ENCODE assay signal across 9 mouse cellular contexts in genomic region chr7:70633577-70633976, GRCm38 (mm10).
DNase-seq lines count a peak whose midpoint lies in the region; ATAC-seq and TF ChIP-seq lines count a peak whose summit lies in the region.
"Had no signal": no experiment of that assay in that cellular context is flagged by ENCODE, and none has a peak within 500 bp of the region (broad histone marks: within the 10 kb centered on the region; RNA-seq: fewer than 3 reads in every experiment).

No protein-coding gene starts in this region.

- peak; percentile 12 to 20 for DNase-seq in left cerebral cortex, adult 18-20 months (ENCODE audit: low spot score in 2 of 2)
- DNase-seq in left cerebral cortex, postnatal 36 days (ENCODE audit: low spot score in 2 of 2), result no peak
- no peak for DNase-seq in hindbrain, embryonic 14.5 days (ENCODE audit: low spot score)
- peak; percentile 16 for DNase-seq in midbrain, postnatal 0 days (ENCODE audit: low spot score)
- no peak for DNase-seq in urinary bladder, postnatal 36 days (ENCODE audit: low spot score in 2 of 2)
- no peak for DNase-seq in lung, postnatal 14 days
- no peak for DNase-seq in lung, adult 2 months

- H3K36me3 ChIP-seq in embryonic facial prominence, embryonic 12.5 days, result no peaks in the 10 kb centered on the region
- no peaks in the 10 kb centered on the region for H3K36me3 ChIP-seq in hindbrain, embryonic 14.5 days (replicated peaks; ENCODE audit: control insufficient read depth, insufficient read depth)
- no peaks in the 10 kb centered on the region for H3K36me3 ChIP-seq in midbrain, postnatal 0 days (ENCODE audit: insufficient read depth, low read length)
- H3K36me3 ChIP-seq: neural tube, embryonic 12.5 days had no signal

- TF ChIP-seq POLR2A in lung, adult 2 months (IDR thresholded peaks at IDR 0.05; ENCODE audit: borderline replicate concordance, extremely low read depth, low read depth, low read length), result no peak

- no peak for ATAC-seq in embryonic facial prominence, embryonic 12.5 days (ENCODE audit: insufficient number of reproducible peaks, insufficient read depth, low FRiP score, low TSS enrichment)
- no peak for ATAC-seq in hindbrain, embryonic 14.5 days (ENCODE audit: low FRiP score)
- ATAC-seq in midbrain, postnatal 0 days (ENCODE audit: low FRiP score), result no peak

- peaks cover 12% of the 10 kb centered on the region; the same call in 1 of the 2 replicates for H3K4me1 ChIP-seq in embryonic facial prominence, embryonic 12.5 days
- no peaks in the 10 kb centered on the region for H3K4me1 ChIP-seq in hindbrain, embryonic 14.5 days (replicated peaks; ENCODE audit: control insufficient read depth, insufficient read depth, low read length)
- no peaks in the 10 kb centered on the region for H3K4me1 ChIP-seq in midbrain, postnatal 0 days (ENCODE audit: insufficient read depth, low read length)
- H3K4me1 ChIP-seq in lung, adult 2 months (ENCODE audit: control insufficient read depth, insufficient read depth, low read length), result no peaks in the 10 kb centered on the region

- H3K9ac ChIP-seq in embryonic facial prominence, embryonic 12.5 days, result no peak overlapping the region
- H3K9ac ChIP-seq in hindbrain, embryonic 14.5 days, result no peak overlapping the region
- H3K9ac ChIP-seq in midbrain, postnatal 0 days (replicated peaks; ENCODE audit: low read length, poor library complexity, severe bottlenecking), result no peak overlapping the region
- H3K9ac ChIP-seq: neural tube, embryonic 12.5 days had no signal

- no peak overlapping the region for H3K4me3 ChIP-seq in embryonic facial prominence, embryonic 12.5 days
- H3K4me3 ChIP-seq in hindbrain, embryonic 14.5 days (replicated peaks; ENCODE audit: low read length), result no peak overlapping the region
- H3K4me3 ChIP-seq in midbrain, postnatal 0 days (ENCODE audit: low read depth, low read length), result no peak overlapping the region
- no peak overlapping the region for H3K4me3 ChIP-seq in lung, adult 2 months (replicated peaks; ENCODE audit: extremely low read depth, low read depth, low read length)
- H3K4me3 ChIP-seq: neural tube, embryonic 12.5 days had no signal

- no peaks in the 10 kb centered on the region for H3K9me3 ChIP-seq in embryonic facial prominence, embryonic 12.5 days
- H3K9me3 ChIP-seq in hindbrain, embryonic 14.5 days (ENCODE audit: control insufficient read depth, low read length), result no peaks in the 10 kb centered on the region
- H3K9me3 ChIP-seq in midbrain, postnatal 0 days (ENCODE audit: low read length), result no peaks in the 10 kb centered on the region
- H3K9me3 ChIP-seq: neural tube, embryonic 12.5 days had no signal

- 23% methylated on average over 11 of the region's 11 CpGs for WGBS in embryonic facial prominence, embryonic 12.5 days
- 12% methylated on average over 11 of the region's 11 CpGs for WGBS in hindbrain, embryonic 14.5 days
- 31% methylated on average over 11 of the region's 11 CpGs for WGBS in midbrain, postnatal 0 days
- WGBS in lung, adult 2 months, result 52% methylated on average over 11 of the region's 11 CpGs

- intact Hi-C loops in left cerebral cortex, postnatal 36 days (cut with DNase I), result no loop called here

- H3K27me3 ChIP-seq in embryonic facial prominence, embryonic 12.5 days, result peaks cover 8% of the 10 kb centered on the region; the same call in 1 of the 2 replicates
- no peaks in the 10 kb centered on the region for H3K27me3 ChIP-seq in hindbrain, embryonic 14.5 days (ENCODE audit: control insufficient read depth, insufficient read depth, low read length)
- H3K27me3 ChIP-seq in midbrain, postnatal 0 days (ENCODE audit: insufficient read depth, low read length), result no peaks in the 10 kb centered on the region
- H3K27me3 ChIP-seq: neural tube, embryonic 12.5 days had no signal

- no peak for TF ChIP-seq CTCF in midbrain, postnatal 0 days (IDR thresholded peaks at IDR 0.05)
- TF ChIP-seq CTCF in lung, adult 2 months (IDR thresholded peaks at IDR 0.05; ENCODE audit: insufficient read depth, low read length), result no peak

- peak overlapping the region; percentile 14; the same call in 1 of the 2 replicates for H3K4me2 ChIP-seq in embryonic facial prominence, embryonic 12.5 days (replicated peaks)
- H3K4me2 ChIP-seq in hindbrain, embryonic 14.5 days (replicated peaks), result 0 out of 2 replicates have a peak overlapping the region, but pooled peaks have one; percentile 11
- H3K4me2 ChIP-seq in midbrain, postnatal 0 days (ENCODE audit: low read depth, low read length, poor library complexity, severe bottlenecking), result no peak overlapping the region
- H3K4me2 ChIP-seq: neural tube, embryonic 12.5 days had no signal

- no peak overlapping the region for H3K27ac ChIP-seq in embryonic facial prominence, embryonic 12.5 days
- no peak overlapping the region for H3K27ac ChIP-seq in hindbrain, embryonic 14.5 days
- H3K27ac ChIP-seq in midbrain, postnatal 0 days (ENCODE audit: low read depth, low read length), result no peak overlapping the region
- H3K27ac ChIP-seq: neural tube, embryonic 12.5 days had no signal

Comparison
In these comparisons a context has a peak if more than half of its experiments do, and no peak if none do; other contexts are left out.
1. DNase-seq: peak in left cerebral cortex, adult 18-20 months (2 of 2) and midbrain, postnatal 0 days (single experiment); none in left cerebral cortex, postnatal 36 days (0 of 2), hindbrain, embryonic 14.5 days (single experiment), urinary bladder, postnatal 36 days (0 of 2), lung, postnatal 14 days (single experiment) and lung, adult 2 months (single experiment).